Mouse (Mus musculus) layer of hippocampus, postnatal 10 days (tissue): ENCODE data around the gene Snrnp200. TPM values are rescaled to one million over a fixed set of nuclear protein-coding genes. Genes with fewer than 3 reads are reported as not detected.
"Not testable (repeated sequence)": the region's sequence is repeated elsewhere in the genome, so short reads cannot be mapped to it uniquely, and the experiment has no call there.

Source experiments
- DNase-seq, 2 experiments: peaks; one replicate each; pipeline ENCODE4 v3.0.0; 2021; ENCODE audit warnings: low spot score in 2 of 2
- total RNA-seq, 2 experiments: library from RNA; stranded (reverse); gene quantifications; 2 replicates each; pipeline ENCODE4 v1.2.3; 2021

The Snrnp200 gene
- total RNA-seq, 2 experiments from 2014 or later: 76.9 to 81.5 TPM

DNA sequence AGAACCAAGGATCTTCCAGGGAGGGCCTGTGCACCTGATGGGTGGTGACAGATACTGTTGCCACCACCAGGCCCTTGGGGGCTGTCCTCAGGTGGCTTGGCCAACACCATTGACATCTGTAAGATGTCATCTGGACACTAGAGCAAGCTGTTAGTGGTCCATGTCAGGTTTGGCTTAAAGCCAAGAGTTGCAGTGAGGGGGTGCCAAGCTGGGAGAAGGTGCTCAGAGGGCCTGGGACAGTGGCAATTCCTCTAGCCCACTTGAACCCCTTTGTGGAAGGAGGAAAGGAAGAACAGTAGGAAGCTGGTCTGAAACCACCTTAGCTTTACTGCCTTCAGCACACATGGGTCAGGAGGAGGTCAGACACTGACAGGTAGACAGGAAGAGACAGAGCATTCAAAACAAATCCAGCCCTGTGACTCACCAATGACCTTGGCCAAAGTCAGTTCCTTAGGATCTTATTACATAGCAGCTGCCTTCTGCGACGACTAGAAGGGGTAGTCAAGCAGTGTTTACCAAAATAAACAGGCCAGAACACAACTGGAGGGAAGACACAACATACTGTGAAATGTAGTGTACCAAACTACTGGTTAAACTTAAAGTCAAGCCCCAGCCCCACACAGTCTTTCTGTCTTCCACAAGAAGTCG, 43.8 kb downstream of the Snrnp200 start:
- DNase-seq: no peak

DNA sequence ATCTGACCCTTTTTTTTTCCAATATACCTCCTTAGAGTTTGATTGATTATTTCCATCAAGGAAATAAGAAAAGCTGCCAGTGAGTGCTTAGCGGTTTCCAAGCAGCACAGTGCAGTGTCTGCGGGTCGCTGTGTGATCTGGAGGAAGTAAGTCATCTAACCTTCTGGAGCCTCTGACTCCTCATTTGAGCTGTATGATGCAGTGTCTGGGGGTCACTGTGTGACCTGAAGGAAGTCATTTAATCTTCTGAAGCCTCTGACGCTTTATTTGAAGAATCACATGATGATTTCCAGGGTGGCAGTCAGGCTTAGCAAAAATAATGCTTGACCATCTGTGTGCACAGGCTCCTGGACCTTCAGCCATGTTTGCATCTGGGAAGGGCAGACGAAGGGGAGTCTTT, 44.6 kb downstream of the Snrnp200 start:
- no peak for DNase-seq

DNA sequence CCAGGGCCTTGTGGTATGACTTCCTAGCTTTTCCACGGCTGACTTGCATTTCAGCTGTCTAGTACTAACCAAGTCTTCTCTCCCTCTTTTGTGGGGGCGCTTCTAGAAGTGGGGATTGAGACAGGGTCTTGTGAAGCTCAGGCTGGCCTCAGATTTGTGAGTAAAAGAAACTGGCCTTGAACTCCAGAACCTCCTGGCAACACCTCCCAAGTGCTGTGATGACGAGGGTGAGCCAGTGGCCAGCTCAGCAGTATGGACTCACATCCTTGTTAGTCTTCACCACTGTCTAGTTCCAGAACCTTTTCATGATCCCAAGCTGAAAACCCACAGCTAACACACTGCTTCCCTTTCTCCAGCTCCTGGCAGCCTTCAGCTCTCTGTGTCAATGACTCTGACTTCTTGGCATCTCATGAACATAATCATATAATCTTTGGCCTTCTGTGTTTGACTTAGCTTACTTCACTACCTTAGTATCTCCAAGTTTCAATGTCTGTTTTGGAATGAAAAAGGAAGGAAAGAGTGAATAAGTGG, 46.5 kb downstream of the Snrnp200 start:
- no peak for DNase-seq

DNA sequence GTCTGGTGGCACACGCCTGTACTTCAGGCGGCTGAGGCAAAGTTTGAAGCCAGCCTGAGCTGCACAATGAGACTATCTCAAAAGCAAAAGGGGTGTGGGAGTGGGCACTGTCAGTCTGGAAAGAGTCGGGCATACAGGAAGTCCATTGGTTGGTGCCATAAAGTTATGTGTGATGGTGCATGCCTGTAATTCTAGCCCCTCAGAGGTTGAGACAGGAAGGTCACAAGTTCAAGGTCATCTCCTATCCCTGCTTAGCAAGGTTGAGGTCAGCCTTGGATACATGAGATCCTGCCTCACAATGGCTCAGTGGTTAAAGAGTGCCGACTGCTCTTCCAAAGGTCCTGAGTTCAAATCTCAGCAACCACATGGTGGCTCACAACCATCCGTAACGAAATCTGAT, 47.1 kb downstream of the Snrnp200 start:
- DNase-seq: no peak

DNA sequence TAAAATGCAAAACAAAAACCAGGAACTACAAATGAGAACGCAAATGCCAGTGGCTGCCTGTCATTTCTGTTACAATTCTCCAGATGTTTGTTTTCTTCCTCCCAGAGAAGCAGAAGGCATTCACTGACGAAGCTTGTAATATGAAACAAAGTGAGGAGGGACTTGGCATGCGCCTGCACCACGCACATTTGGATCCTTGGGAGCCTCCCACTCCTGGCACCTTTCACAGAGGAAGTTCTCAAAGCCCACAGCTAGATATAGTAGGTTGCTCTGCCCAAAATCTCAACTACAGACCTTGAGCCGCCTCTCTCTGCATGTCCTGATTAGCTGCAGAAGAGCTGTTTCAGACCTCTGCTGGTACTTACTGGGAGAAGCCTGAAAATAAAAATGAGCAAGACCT, 51.2 kb downstream of the Snrnp200 start:
- no peak for DNase-seq

DNA sequence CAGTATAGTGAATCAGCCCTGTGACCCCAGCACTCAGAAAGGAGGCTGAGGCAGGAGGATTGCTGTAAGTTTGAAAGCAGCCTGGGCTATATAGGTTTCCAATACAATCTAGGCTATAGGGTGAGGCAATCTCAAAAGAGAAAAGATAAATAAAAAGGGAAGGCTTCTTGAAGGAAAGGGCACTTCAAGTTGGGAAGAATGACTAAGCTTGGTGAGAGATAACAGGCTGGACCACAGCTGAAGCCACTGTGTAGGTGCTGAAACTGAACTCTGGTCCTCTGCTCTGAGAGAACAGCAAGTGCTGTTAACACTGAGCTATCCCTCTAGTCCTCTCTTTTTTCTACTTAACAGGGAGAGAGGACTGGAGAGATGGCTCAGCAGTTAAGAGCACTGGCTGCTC, 54.3 kb downstream of the Snrnp200 start:
- DNase-seq: no peak

DNA sequence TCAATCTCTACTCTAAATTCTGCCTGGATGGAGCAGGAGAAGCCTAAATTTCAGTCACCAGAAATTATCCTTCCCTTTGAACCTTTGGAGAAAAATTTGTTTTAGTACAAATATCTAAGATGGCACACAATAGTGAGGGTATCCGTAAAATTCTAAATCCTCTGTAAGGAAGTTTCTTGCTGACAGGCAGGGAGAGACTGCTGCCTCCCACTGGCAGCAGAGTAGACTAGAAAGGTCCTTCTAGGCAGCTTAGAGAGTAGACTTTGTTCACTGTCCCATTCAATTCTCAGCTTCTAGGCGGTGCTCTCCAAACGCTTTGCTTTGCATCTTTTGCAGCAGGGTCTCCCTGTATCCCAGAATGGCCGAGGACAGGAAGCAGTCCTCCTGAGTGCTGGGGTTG, 59.7 kb downstream of the Snrnp200 start:
- no peak for DNase-seq

DNA sequence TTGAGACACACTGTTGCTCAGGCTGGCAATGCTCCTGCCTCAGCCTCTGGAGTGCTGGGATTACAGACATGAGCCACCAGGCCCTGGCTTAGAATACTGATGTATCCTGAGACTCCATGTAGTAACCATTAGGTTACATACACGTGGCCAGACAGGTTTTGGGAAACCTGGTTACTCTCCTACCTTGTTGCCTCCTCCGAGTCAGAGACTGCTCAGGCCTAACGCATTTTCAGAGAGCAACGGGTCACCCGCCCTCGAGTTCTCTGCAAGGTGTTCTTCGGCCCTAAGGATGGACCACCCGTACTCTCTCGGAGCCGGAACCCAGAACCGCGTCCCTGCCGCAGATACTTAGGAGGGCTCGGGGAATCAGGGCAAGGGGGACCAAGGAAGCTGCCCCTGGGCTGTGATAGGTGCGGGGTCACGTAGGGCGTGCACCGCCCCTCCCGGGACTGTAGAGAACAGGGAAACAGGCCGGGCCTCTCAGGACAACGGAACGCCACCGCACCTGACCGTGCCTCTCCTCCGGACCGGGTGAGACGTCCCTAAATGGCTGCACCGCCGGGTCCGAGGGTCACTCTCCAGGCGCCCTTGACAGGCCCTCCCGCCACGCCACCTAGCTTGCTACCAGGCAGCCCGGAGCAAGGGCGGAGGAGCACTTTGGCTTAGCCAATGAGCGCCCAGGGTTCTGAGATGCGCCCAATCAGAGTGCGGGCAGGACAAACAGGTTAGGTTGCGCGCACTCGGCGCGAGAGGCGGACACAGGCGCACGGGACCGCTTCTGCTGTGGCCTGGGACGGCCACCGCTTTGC, 61.5 kb downstream of the Snrnp200 start, which contains the start of gene Stard7:
Gene Stard7, plus strand, starts transcription at position 728 of the 809 bp plus-strand sequence.
- peak; percentile 93 to 95 for DNase-seq

DNA sequence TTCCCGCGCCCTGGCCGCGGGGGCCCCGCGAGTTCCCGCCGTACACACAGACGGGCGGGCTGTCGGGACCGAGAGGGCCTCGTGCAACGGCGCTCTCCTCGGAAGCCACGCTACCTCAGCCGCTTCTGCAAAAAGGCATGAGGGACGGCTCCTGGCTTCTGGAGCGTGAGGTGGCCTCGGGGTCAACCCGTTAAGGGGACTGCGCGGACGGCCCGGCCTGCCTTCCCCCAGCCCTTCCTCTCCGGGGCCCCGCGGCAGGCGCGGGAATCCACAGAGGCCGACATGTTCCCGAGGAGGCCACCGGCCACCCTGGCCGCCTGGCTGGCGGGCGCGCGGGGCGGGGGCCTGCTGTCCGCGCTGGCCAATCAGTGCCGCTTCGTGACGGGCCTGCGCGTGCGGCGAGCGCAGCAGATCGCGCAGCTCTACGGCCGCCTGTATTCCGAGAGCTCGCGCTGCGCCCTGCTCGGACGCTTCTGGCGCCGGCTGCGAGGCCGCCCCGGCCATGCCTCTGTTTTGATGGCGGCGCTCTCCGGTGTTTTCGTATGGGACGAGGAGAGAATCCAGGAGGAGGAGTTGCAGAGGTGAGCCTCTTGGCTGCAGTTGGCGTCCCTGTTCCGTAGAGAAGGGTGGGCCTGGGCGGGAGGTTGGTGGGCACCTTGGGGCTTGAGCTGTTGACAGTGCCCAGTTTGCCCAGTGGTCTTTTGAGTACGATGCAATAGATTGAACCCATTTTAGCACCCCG, 62.3 kb downstream of the Snrnp200 start:
- DNase-seq: peak; percentile 75 to 85

DNA sequence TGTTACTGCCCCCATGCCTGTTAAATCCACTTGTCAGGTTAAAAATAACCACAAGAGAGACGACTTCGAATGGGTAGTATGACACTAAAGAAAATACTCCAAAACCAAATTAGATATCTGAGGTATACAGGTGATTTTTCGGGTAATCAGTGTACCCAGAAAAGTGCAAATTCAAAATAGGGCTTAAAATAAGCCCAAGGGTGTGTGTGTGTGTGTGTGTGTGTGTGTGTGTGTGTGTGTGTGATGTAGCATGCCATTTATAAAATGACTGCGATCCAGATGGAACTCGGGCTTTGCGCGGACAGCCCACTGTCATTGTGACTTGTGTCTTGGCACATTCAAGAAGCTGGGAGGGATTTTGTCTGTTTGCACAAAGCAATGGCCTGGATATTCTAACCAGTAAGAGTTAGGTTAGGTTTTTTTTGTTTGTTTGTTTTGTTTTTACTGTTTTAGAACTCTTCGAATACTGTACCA, 62.9 kb downstream of the Snrnp200 start:
- no peak for DNase-seq

DNA sequence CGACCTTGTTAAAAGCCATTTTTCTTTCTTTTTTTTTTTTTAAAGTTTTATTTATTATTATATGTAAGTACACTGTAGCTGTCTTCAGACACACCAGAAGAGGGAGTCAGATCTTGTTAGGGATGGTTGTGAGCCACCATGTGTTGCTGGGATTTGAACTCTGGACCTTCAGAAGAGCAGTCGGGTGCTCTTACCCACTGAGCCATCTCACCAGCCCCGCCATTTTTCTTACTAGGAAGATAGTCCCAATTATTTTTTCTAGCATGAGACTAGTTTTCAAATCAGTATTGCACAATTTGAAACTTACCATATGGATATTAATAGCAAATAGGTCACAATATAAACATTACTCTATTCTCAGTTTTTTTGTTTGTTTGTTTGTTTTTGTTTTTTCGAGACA, 63.9 kb downstream of the Snrnp200 start:
- DNase-seq: not testable (repeated sequence)

DNA sequence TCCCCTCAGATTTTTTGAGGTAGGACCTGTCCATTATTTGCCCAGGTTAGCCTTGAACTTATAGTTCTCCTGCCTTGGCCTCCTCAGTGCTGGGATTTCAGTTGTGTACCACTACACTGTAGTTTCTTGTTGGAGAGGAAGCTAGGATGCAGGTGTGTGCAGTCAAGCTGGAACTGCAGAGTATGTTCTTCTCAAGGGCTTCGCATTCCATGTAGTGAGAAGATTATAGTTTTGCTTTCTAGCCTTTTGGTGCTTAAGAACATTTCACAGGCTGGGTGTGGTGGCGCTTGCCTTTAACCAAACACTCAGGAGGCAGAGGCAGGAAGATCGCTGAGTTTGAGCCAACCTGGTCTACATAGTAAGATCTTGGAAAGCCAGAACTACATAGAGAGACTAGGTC, 64.6 kb downstream of the Snrnp200 start:
- no peak for DNase-seq

DNA sequence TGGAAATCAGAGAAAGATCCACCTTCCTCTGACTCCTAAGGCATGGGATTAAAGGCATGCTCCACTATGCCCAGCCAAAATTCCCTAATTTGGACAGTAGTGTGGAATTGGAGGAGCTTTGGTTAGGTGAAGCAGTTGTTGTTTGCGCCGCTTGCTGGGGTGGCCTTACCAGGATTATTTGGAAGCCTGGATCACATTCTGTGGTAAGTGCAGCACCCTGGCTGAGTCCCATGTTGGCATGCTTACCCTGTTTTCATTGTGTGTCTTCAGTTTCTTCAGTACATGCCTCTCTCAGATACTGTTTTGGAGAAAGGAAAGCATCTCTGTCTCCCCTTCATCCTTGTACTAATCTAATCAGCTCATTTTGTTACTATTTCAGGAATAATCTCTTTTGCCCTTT, 66.4 kb downstream of the Snrnp200 start:
- no peak for DNase-seq

DNA sequence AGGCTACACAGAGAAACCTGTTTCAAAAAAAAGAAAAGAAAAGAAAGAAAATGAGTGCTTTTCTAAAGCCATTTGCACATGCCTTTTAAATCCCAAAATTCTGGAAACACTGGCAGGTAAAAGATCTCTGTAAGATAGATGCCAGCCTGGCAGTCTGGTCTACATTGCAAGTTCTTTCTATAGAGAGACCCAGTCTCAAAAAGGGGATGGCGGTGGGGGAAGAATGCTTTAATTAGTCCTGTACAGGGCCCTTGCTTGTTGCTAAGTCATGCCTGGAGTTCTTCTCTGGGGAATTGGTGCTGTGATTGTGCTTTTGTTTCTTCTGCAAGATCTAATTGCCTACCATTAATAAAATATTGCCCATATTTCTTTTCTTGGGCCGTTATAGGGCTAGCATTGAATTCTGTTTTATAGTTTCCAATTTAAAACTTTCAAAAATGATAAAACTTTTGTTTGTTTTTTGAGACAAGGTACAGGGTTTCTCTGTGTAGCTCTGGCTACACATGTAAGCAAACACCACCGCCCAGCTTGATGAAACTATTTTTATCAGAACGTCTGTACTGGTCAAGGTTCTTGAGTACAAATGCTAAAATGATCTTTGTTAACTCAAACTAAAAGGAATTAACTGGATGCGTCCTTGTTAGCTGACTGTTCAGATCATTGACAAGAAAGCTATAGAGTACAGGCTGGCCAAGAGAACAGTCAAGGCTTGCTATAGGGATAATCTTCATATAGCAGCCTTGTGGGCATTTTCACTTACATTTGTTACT, 67.5 kb downstream of the Snrnp200 start:
- no peak for DNase-seq

DNA sequence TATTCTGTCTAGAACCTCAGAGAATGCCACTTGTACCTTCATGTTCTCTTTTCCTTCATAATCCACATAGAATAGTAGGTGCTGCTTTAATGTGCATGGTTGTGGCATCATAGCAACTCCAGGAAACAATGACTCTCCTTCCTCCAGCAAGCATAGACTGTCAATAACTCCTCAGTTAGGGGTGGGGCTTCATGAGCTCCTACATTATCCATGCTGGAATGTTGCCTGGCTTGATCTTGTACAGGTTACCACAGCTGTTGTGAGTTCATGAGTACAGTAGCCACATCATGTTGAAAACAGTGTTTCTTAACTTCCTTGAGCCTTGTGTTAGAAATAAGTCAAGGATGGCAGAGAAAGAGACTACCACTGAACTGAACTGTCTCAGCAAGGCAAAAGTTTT, 70.0 kb downstream of the Snrnp200 start:
- no peak for DNase-seq

Other genes starting within 250 kb of the Snrnp200 start
- gene Ap4e1, start 199.7 kb upstream of the Snrnp200 start, total RNA-seq: 10 to 100 TPM; 16.7 to 16.8 TPM
- 10 to 100 TPM; 16.3 to 17.5 TPM for gene Blvra, start 137.7 kb upstream of the Snrnp200 start, total RNA-seq
- gene Ncaph, start 74.4 kb upstream of the Snrnp200 start, total RNA-seq: 1 to 10 TPM; 7.6 to 7.9 TPM
- gene Itpripl1, start 64.9 kb upstream of the Snrnp200 start, total RNA-seq: 1 to 10 TPM; 4.1 to 4.5 TPM
- under 1 TPM; 0.31 to 0.53 TPM for gene 1810024B03Rik, start 106 bp upstream of the Snrnp200 start, total RNA-seq
- 10 to 100 TPM; 63.6 to 64.1 TPM for gene Ciao1, start 39.4 kb downstream of the Snrnp200 start, total RNA-seq
- gene Tmem127, start 39.5 kb downstream of the Snrnp200 start, total RNA-seq: 100 to 1,000 TPM; 119 to 121 TPM
- 100 to 1,000 TPM; 169 to 186 TPM for gene Stard7, start 61.8 kb downstream of the Snrnp200 start, total RNA-seq
- 1 to 10 TPM; 3.1 to 3.7 TPM for gene Dusp2, start 127.8 kb downstream of the Snrnp200 start, total RNA-seq
- gene Astl, start 130.3 kb downstream of the Snrnp200 start, total RNA-seq: not detected
- gene Adra2b, start 154.8 kb downstream of the Snrnp200 start, total RNA-seq: under 1 TPM; 0.23 to 0.29 TPM
- not detected for gene Gpat2, start 216.8 kb downstream of the Snrnp200 start, total RNA-seq
- 10 to 100 TPM; 11.5 to 17.6 TPM for gene Fahd2a, start 236.2 kb downstream of the Snrnp200 start, total RNA-seq